Mouse (Mus musculus) kidney, postnatal 4 days (tissue): ENCODE results near the gene Ppcdc.
A peak's percentile ranks its signal among the peaks of the same experiment; 100 is the strongest.

ENCODE experiments used
- DNase-seq, 2 experiments: peaks; one replicate each; pipeline ENCODE4 v3.0.0; 2021; ENCODE audit warnings: mixed read lengths in 2 of 2

Ppcdc gene

GRCm38 (mm10) chr9:57351277-57351676 is 88.6 kb downstream of the Ppcdc start:
- no peak for DNase-seq

- no peak for DNase-seq
These were observed 94.0 kb downstream of the Ppcdc start for GRCm38 (mm10) chr9:57345902-57346301.

DNA sequence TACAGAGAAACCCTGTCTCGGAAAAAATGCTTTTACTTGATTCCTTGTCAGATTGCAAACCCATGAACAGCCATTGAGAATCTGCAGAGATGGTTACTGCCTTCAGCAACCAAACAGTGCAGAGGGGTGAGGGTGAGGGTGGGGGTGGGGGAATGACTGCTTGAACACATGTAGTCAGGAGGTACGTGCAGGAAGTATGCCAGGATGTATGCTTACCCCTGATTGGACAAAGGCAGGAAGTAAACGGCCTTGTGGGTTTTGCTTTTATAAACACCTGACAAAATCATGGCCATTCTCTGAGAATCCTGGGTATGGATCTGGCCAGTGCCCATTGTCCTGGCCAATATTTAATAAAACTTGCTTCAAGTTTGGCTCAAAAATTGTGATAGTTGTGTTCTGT is 96.2 kb downstream of the Ppcdc start:
- DNase-seq, result no peak

DNA sequence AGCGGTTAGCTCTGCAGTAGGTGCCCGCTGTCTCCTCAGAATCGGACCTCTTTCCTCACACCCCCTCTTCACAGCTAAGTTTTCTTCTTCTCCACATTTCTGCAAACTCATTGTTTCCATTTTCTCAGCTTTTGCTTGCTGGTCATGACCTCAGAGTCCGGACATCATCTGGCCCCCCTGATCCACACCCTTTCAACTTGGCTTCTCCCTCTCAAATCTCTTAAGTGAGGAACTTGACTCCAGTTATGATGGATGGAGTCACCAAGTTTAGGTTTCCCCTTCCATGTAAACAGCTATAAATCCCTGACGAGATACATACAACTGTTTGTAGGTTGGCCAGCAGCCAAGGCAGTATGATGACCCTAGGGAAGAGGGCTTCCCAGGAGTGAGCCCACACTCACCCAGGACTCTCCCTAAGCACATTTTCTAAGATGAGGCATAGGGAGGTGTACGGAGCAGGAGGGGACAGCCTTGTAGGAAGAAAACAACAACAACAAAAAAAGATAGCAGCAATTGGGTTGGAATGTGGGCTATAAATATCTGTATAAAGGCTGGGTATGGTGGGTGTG is 96.9 kb downstream of the Ppcdc start:
- DNase-seq, result peak; percentile 13 to 16

GRCm38 (mm10) chr9:57342186-57342585 is 97.7 kb downstream of the Ppcdc start:
- peak in 1 of 2 experiments; percentile 11 for DNase-seq

DNA sequence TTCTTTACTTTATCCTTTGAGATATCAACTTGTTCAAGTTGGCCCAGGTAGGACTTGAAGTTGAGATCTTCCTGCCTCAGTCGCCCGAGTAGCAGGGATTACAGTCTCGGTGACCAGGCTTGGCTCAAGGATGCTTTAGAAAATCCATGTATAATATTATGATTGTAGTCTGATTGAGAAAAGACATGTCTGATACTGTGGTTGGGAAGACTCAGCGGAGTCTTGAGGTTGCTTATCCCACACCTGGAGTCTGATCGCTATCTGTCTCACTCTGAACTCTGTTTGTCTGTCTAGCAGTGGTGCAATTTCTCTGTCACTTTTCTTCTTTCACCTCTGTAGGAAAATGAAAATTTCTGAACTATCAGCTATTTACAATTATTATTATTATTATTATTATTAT is 99.6 kb downstream of the Ppcdc start:
- DNase-seq, result no peak

DNA sequence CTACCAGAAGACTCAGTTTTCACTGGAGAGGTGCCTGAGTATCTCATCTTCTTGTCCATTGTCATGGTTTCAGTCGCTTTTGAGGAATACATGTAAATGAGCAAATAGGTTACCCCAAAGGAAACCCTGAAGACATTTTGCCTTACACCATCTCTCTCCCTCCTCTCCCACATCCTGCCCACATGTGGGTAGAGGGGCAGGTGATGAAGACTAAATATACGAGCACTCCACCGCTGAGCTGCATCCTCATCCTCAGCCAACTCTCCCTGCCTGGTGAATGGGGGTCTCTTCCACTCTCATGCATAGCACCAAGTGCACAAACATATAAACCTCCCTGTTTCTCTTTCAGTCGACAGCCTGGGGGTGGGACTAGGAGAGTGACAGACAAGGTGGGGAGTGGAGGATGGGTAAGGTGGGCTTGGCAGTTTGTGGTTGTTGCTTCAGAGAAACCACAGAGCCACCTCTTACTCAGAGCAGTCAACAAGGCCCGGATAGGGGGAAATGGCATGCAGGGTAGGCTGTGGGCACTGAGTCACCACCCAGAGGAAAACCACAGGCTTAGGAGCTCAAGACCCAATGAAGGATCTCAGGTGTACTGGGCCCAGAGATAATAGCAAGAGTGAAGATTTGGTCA is 100.2 kb downstream of the Ppcdc start:
- DNase-seq, result no peak

GRCm38 (mm10) chr9:57338706-57339105 is 101.2 kb downstream of the Ppcdc start:
- no peak for DNase-seq
